In the genomic region with DNA sequence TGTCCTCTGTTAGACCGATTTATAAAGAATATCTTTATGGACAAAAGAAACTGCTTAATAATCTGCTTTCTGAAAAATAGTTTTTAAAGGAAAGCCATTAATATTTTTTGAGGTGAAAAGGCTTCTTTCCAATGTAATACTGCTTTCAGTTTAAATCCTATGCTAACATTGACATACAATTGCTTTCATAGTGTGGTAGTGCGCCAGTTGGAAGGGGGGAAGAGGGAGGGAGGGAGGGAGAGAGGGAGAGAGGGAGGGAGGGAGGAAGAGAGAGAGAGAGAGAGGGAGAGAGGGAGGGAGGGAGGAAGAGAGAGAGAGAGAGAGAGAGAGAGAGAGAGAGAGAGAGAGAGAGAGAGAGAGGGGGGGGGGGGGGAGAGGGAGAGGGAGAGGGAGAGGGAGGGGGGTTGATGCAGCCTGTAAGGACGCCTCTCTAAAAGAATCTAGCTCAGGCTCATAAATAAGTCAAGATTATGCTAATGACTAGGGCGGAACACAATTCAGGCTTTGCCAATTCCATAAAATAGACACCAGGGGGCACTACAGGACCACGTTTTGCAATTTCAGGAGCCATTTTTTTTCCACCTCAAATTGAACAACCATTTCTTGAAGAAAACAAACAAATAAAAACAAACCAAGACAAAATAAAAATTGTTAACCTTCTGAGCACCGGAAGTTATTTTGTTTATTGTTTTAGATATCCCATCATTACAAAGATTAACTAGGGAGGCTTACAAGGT, we compare ENCODE assay signal across 7 mouse cellular contexts.
DNase-seq lines count a peak whose midpoint lies in the region; ATAC-seq lines count a peak whose summit lies in the region.

No protein-coding gene starts in this region.

- no peak overlapping the region for H3K9ac ChIP-seq in heart, embryonic 12.5 days
- no peak overlapping the region for H3K9ac ChIP-seq in neural tube, embryonic 14.5 days (replicated peaks; ENCODE audit: low read depth, low read length)

- no peaks in the 10 kb centered on the region for H3K36me3 ChIP-seq in heart, embryonic 12.5 days
- no peaks in the 10 kb centered on the region for H3K36me3 ChIP-seq in neural tube, embryonic 14.5 days (ENCODE audit: control insufficient read depth, insufficient read depth, low read length)

- H3K9me3 ChIP-seq in heart, embryonic 12.5 days (replicated peaks): no peaks in the 10 kb centered on the region
- no peaks in the 10 kb centered on the region for H3K9me3 ChIP-seq in neural tube, embryonic 14.5 days (ENCODE audit: control insufficient read depth, low read length)

- ATAC-seq in heart, embryonic 12.5 days (ENCODE audit: insufficient number of reproducible peaks, low FRiP score): no peak
- ATAC-seq in neural tube, embryonic 14.5 days (ENCODE audit: low read depth): peak; percentile 79

- H3K4me3 ChIP-seq in heart, embryonic 12.5 days: no peak overlapping the region
- no peak overlapping the region for H3K4me3 ChIP-seq in neural tube, embryonic 14.5 days (ENCODE audit: low read depth, low read length)

- DNase-seq in CD8-positive naive resting alpha-beta T cell, adult 2 months (ENCODE audit: low read depth in 2 of 2, low spot score in 2 of 2): peak; percentile 30 to 60
- DNase-seq in NIH3T3 (ENCODE audit: low read depth): peak; percentile 94
- DNase-seq in cerebellum, postnatal 14 days: peak; percentile 69 to 83
- DNase-seq in kidney, postnatal 10 days: peak; percentile 64
- DNase-seq in lung, adult 18-20 months: peak; percentile 27 to 53

- H3K27me3 ChIP-seq in heart, embryonic 12.5 days (replicated peaks): peaks cover 10% of the 10 kb centered on the region
- H3K27me3 ChIP-seq in neural tube, embryonic 14.5 days (ENCODE audit: control insufficient read depth, insufficient read depth, low read length): no peaks in the 10 kb centered on the region

- H3K27ac ChIP-seq in heart, embryonic 12.5 days (ENCODE audit: poor library complexity, severe bottlenecking): no peak overlapping the region
- H3K27ac ChIP-seq in neural tube, embryonic 14.5 days (ENCODE audit: low read depth, low read length): 0 out of 2 replicates have a peak overlapping the region, but pooled peaks have one; percentile 60

- 2% methylated on average over 6 of the region's 6 CpGs for WGBS in heart, embryonic 12.5 days
- 2% methylated on average over 6 of the region's 6 CpGs for WGBS in neural tube, embryonic 14.5 days

- H3K4me2 ChIP-seq in heart, embryonic 12.5 days: peak overlapping the region; percentile 31
- H3K4me2 ChIP-seq in neural tube, embryonic 14.5 days (ENCODE audit: low read depth, low read length): no peak overlapping the region

- H3K4me1 ChIP-seq in heart, embryonic 12.5 days (replicated peaks): peaks cover 22% of the 10 kb centered on the region
- peaks cover 14% of the 10 kb centered on the region; the same call in 1 of the 2 replicates for H3K4me1 ChIP-seq in neural tube, embryonic 14.5 days (ENCODE audit: control insufficient read depth, insufficient read depth, low read length)

Comparison
In these comparisons a context has a peak if more than half of its experiments do, and no peak if none do; other contexts are left out.
1. DNase-seq: peak in every context shown above with its lines; median percentile 94 in NIH3T3; 76 in cerebellum, postnatal 14 days; 64 in kidney, postnatal 10 days; 45 in CD8-positive naive resting alpha-beta T cell, adult 2 months; 40 in lung, adult 18-20 months.